Mouse (Mus musculus) MEL (cell line): Measurements from ENCODE around the gene Slc20a1. TPM values are rescaled to one million over a fixed set of nuclear protein-coding genes. Genes with fewer than 3 reads are reported as not detected.

ENCODE experiments used
- DNase-seq: peaks from one replicate; pipeline ENCODE4 v3.0.0; 2011; ENCODE audit warnings: low read depth, low spot score
- H3K27ac ChIP-seq: 2 replicates; pipeline ENCODE4 v1.5.1; 2012; ENCODE audit warnings: low read depth, mild to moderate bottlenecking, control low read depth, low read length, moderate library complexity; ENCODE audit not compliant: control insufficient read depth
- H3K27me3 ChIP-seq, 2 experiments: fragments of 150-350 bp in 1 of 2; sonication (generic) in 1 of 2; 2 replicates each; pipeline ENCODE4 v1.6.1; 2012; ENCODE audit warnings: low read length in 2 of 2, mild to moderate bottlenecking in 2 of 2, improper control_type of control experiment in 1 of 2, moderate library complexity in 1 of 2; ENCODE audit not compliant: insufficient read depth in 2 of 2, control insufficient read depth in 1 of 2
- H3K36me3 ChIP-seq, 2 experiments: 2 replicates each; pipeline ENCODE4 v1.6.1; 2012 to 2014; ENCODE audit warnings: low read length in 2 of 2, improper control_type of control experiment in 1 of 2, inconsistent platforms in 1 of 2, mild to moderate bottlenecking in 1 of 2; ENCODE audit not compliant: insufficient read depth in 2 of 2, control insufficient read depth in 1 of 2
- H3K4me1 ChIP-seq, 2 experiments: fragments of 150-350 bp in 1 of 2; sonication (generic) in 1 of 2; 2 replicates each; pipeline ENCODE4 v1.6.1; 2012; ENCODE audit warnings: low read length in 2 of 2, improper control_type of control experiment in 1 of 2, mild to moderate bottlenecking in 1 of 2; ENCODE audit not compliant: insufficient read depth in 2 of 2, control insufficient read depth in 1 of 2
- H3K4me3 ChIP-seq, 2 experiments: fragments of 150-350 bp in 1 of 2; sonication (generic) in 1 of 2; 2 replicates each; pipeline ENCODE4 v1.5.1; 2012; ENCODE audit warnings: low read depth in 2 of 2, low read length in 2 of 2, mild to moderate bottlenecking in 2 of 2, moderate library complexity in 2 of 2, control low read depth in 1 of 2, improper control_type of control experiment in 1 of 2; ENCODE audit not compliant: control insufficient read depth in 1 of 2, insufficient read depth in 1 of 2
- H3K79me2 ChIP-seq: 2 replicates; pipeline ENCODE4 v1.6.1; 2012; ENCODE audit warnings: mild to moderate bottlenecking, low read length, moderate library complexity; ENCODE audit not compliant: control insufficient read depth, poor library complexity, insufficient read depth
- H3K9ac ChIP-seq: 2 replicates; pipeline ENCODE4 v1.6.1; 2012; ENCODE audit warnings: low read depth, mild to moderate bottlenecking, control low read depth, low read length, moderate library complexity; ENCODE audit not compliant: control insufficient read depth, poor library complexity, severe bottlenecking
- H3K9me3 ChIP-seq: fragments of 150-350 bp; sonication (generic); replicated peaks from 2 replicates; pipeline ENCODE4 v1.6.1; 2012; ENCODE audit warnings: mild to moderate bottlenecking, low read length, improper control_type of control experiment, moderate library complexity; ENCODE audit not compliant: insufficient read depth
- BHLHE40 ChIP-seq: IDR thresholded peaks from 2 replicates; pipeline ENCODE4 v1.6.1; 2012; ENCODE audit warnings: low read depth, mild to moderate bottlenecking, inconsistent platforms, low read length, improper control_type of control experiment, borderline replicate concordance
- CHD1 ChIP-seq: IDR thresholded peaks from 2 replicates; pipeline ENCODE4 v1.6.1; 2012; ENCODE audit warnings: low read depth, mild to moderate bottlenecking, inconsistent platforms, low read length, improper control_type of control experiment
- CHD2 ChIP-seq: IDR thresholded peaks from 2 replicates; pipeline ENCODE4 v1.6.1; 2011; ENCODE audit warnings: low read length, improper control_type of control experiment
- CTCF ChIP-seq, 3 experiments: IDR thresholded peaks in 2 of 3; conservative IDR thresholded peaks in 1 of 3; 2 replicates each; pipeline ENCODE4 v1.5.1; 2011 to 2012; ENCODE audit warnings: low read length in 3 of 3, low read depth in 2 of 3, mild to moderate bottlenecking in 2 of 3, improper control_type of control experiment in 1 of 3, inconsistent platforms in 1 of 3, mixed read lengths in 1 of 3, moderate library complexity in 1 of 3; ENCODE audit not compliant: control insufficient read depth in 1 of 3, insufficient read depth in 1 of 3, poor library complexity in 1 of 3, severe bottlenecking in 1 of 3
- ELF1 ChIP-seq: IDR thresholded peaks from 2 replicates; pipeline ENCODE4 v1.6.1; 2014; ENCODE audit warnings: low read depth, mild to moderate bottlenecking, inconsistent platforms, low read length, improper control_type of control experiment, moderate library complexity
- ETS1 ChIP-seq: IDR thresholded peaks from 2 replicates; pipeline ENCODE4 v1.6.1; 2012; ENCODE audit warnings: low read depth, mild to moderate bottlenecking, inconsistent platforms, low read length, improper control_type of control experiment, moderate library complexity
- GABPA ChIP-seq: IDR thresholded peaks from 2 replicates; pipeline ENCODE4 v1.6.1; 2012; ENCODE audit warnings: low read depth, mild to moderate bottlenecking, inconsistent platforms, low read length, improper control_type of control experiment, moderate library complexity
- GATA1 ChIP-seq: IDR thresholded peaks from 2 replicates; pipeline ENCODE4 v1.6.1; 2011; ENCODE audit warnings: low read depth, low read length, improper control_type of control experiment
- HCFC1 ChIP-seq: IDR thresholded peaks from 2 replicates; pipeline ENCODE4 v1.6.1; 2012; ENCODE audit warnings: low read depth, mild to moderate bottlenecking, inconsistent platforms, low read length, improper control_type of control experiment, moderate library complexity
- JUND ChIP-seq: IDR thresholded peaks from 2 replicates; pipeline ENCODE4 v1.6.1; 2011; ENCODE audit warnings: low read depth, mild to moderate bottlenecking, improper control_type of control experiment, low read length
- KAT2A ChIP-seq: conservative IDR thresholded peaks from 2 replicates; pipeline ENCODE4 v1.6.1; 2012; ENCODE audit warnings: low read depth, low read length, improper control_type of control experiment, inconsistent platforms
- MAFK ChIP-seq: IDR thresholded peaks from 2 replicates; pipeline ENCODE4 v1.6.1; 2011; ENCODE audit warnings: low read depth, mild to moderate bottlenecking, low read length, improper control_type of control experiment, borderline replicate concordance
- MAZ ChIP-seq: IDR thresholded peaks from 2 replicates; pipeline ENCODE4 v1.6.1; 2012; ENCODE audit warnings: low read depth, mild to moderate bottlenecking, inconsistent platforms, low read length, improper control_type of control experiment
- MEF2A ChIP-seq: IDR thresholded peaks from 2 replicates; pipeline ENCODE4 v1.6.1; 2014; ENCODE audit warnings: low read depth, mild to moderate bottlenecking, inconsistent platforms, low read length, improper control_type of control experiment; ENCODE audit not compliant: poor library complexity, insufficient replicate concordance, severe bottlenecking; ENCODE audit errors: extremely low read depth
- MXI1 ChIP-seq: IDR thresholded peaks from 2 replicates; pipeline ENCODE4 v1.6.1; 2011; ENCODE audit warnings: mild to moderate bottlenecking, low read depth, low read length, improper control_type of control experiment
- MYB ChIP-seq: IDR thresholded peaks from 2 replicates; pipeline ENCODE4 v1.6.1; 2011; ENCODE audit warnings: mild to moderate bottlenecking, low read depth, low read length, improper control_type of control experiment
- MYC ChIP-seq: IDR thresholded peaks from 2 replicates; pipeline ENCODE4 v1.6.1; 2011; ENCODE audit warnings: low read depth, mild to moderate bottlenecking, low read length, improper control_type of control experiment, moderate library complexity
- NELFE ChIP-seq: IDR thresholded peaks from 2 replicates; pipeline ENCODE4 v1.6.1; 2011; ENCODE audit warnings: low read depth, low read length, improper control_type of control experiment
- NRF1 ChIP-seq: IDR thresholded peaks from 2 replicates; pipeline ENCODE4 v1.6.1; 2014; ENCODE audit warnings: low read depth, mild to moderate bottlenecking, inconsistent platforms, low read length, improper control_type of control experiment, moderate library complexity; ENCODE audit not compliant: poor library complexity, insufficient read depth, severe bottlenecking
- POLR2A ChIP-seq, 2 experiments: IDR thresholded peaks; 2 replicates each; pipeline ENCODE4 v1.6.1; 2011 to 2012; ENCODE audit warnings: low read length in 2 of 2, mild to moderate bottlenecking in 2 of 2, control low read depth in 1 of 2, improper control_type of control experiment in 1 of 2, low read depth in 1 of 2, moderate library complexity in 1 of 2; ENCODE audit not compliant: control insufficient read depth in 1 of 2, insufficient read depth in 1 of 2, poor library complexity in 1 of 2
- RAD21 ChIP-seq: IDR thresholded peaks from 2 replicates; pipeline ENCODE4 v1.6.1; 2011; ENCODE audit warnings: mild to moderate bottlenecking, low read depth, low read length, improper control_type of control experiment
- RCOR1 ChIP-seq: IDR thresholded peaks from 2 replicates; pipeline ENCODE4 v1.6.1; 2012; ENCODE audit warnings: low read depth, mild to moderate bottlenecking, inconsistent platforms, low read length, improper control_type of control experiment
- SIN3A ChIP-seq: IDR thresholded peaks from 2 replicates; pipeline ENCODE4 v1.6.1; 2012; ENCODE audit warnings: low read length, improper control_type of control experiment, inconsistent platforms
- SMC3 ChIP-seq: IDR thresholded peaks from 2 replicates; pipeline ENCODE4 v1.6.1; 2011; ENCODE audit warnings: low read depth, low read length, improper control_type of control experiment
- TAL1 ChIP-seq: IDR thresholded peaks from 2 replicates; pipeline ENCODE4 v1.6.1; 2012; ENCODE audit warnings: mild to moderate bottlenecking, inconsistent platforms, low read length, moderate library complexity, mixed read lengths
- TBP ChIP-seq: IDR thresholded peaks from 2 replicates; pipeline ENCODE4 v1.8.0; 2011; ENCODE audit warnings: low read depth, low read length, improper control_type of control experiment
- UBTF ChIP-seq: IDR thresholded peaks from 2 replicates; pipeline ENCODE4 v1.6.1; 2012; ENCODE audit warnings: low read depth, mild to moderate bottlenecking, inconsistent platforms, low read length, improper control_type of control experiment, moderate library complexity, borderline replicate concordance; ENCODE audit not compliant: insufficient read depth
- USF1 ChIP-seq: IDR thresholded peaks from 2 replicates; pipeline ENCODE4 v1.6.1; 2014; ENCODE audit warnings: low read depth, mild to moderate bottlenecking, inconsistent platforms, low read length, improper control_type of control experiment, moderate library complexity
- ZC3H11A ChIP-seq: IDR thresholded peaks from 2 replicates; pipeline ENCODE4 v1.6.1; 2012; ENCODE audit warnings: low read depth, mild to moderate bottlenecking, inconsistent platforms, low read length, improper control_type of control experiment
- ZMIZ1 ChIP-seq: IDR thresholded peaks from 2 replicates; pipeline ENCODE4 v1.6.1; 2012; ENCODE audit warnings: low read depth, mild to moderate bottlenecking, inconsistent platforms, low read length, improper control_type of control experiment, moderate library complexity
- ZNF384 ChIP-seq: IDR thresholded peaks from 2 replicates; pipeline ENCODE4 v1.6.1; 2012; ENCODE audit warnings: low read depth, mild to moderate bottlenecking, inconsistent platforms, low read length, improper control_type of control experiment
- polyA plus RNA-seq, 2 experiments: library from polyadenylated mRNA; stranded (reverse) in 1 of 2; unstranded in 1 of 2; fragments of >175 nt in 1 of 2; fragments of >200 nt in 1 of 2; gene quantifications; 2 replicates each; pipeline versions ENCODE4 v1.2.1 to v1.2.4; 2012; ENCODE audit warnings: low replicate concordance in 2 of 2, low read depth in 1 of 2; ENCODE audit not compliant: insufficient read length in 2 of 2, insufficient read depth in 1 of 2, missing spikeins in 1 of 2
- total RNA-seq: library from RNA; depleted of rRNA; stranded (reverse); fragments of 300-350 nt; gene quantifications from 2 replicates; pipeline ENCODE4 v1.2.3, GENCODE M21; 2012

Gene Slc20a1
- total and polyA plus RNA-seq, 3 experiments, result 69.4 to 80.7 TPM; not detected in 1

- TF ChIP-seq KAT2A, result no peak
- no peak for TF ChIP-seq CHD2
- TF ChIP-seq NRF1, result no peak
- no peak for TF ChIP-seq MEF2A
- TF ChIP-seq NELFE, result peak; percentile 38
- no peak for TF ChIP-seq HCFC1
- 0 out of 6 replicates have a peak, but pooled peaks of 1 of the 3 experiments have one; percentile 2 for TF ChIP-seq CTCF (IDR thresholded peaks at IDR 0.05 in 2 of 3, conservative IDR thresholded peaks at IDR 0.05 in 1 of 3; ENCODE audit: control insufficient read depth in 1 of 3, insufficient read depth in 1 of 3, low read depth in 2 of 3, low read length in 3 of 3, poor library complexity in 1 of 3, severe bottlenecking in 1 of 3)
- peak; percentile 52; the same call in 1 of the 2 replicates for TF ChIP-seq SIN3A
- 0 out of 2 replicates have a peak, but pooled peaks have one; percentile 13 for TF ChIP-seq RCOR1
- TF ChIP-seq MXI1, result peak; percentile 40
- no peak for TF ChIP-seq TAL1
- no peak for TF ChIP-seq CHD1
Measured at GRCm38 (mm10) chr2:129225251-129225819, 26.8 kb downstream of the Slc20a1 start (continued).

GRCm38 (mm10) chr2:129226296-129226851 lies 27.8 kb downstream of the Slc20a1 start:
- H3K9me3 ChIP-seq, result no peaks in the 10 kb centered on the region
- peaks cover 3% of the 10 kb centered on the region; the same call in 1 of the 2 replicates for H3K79me2 ChIP-seq
- peak overlapping the region; percentile 53 to 54 for H3K4me3 ChIP-seq
- DNase-seq, result peak; percentile 89
- H3K9ac ChIP-seq, result peak overlapping the region; percentile 66
- H3K27me3 ChIP-seq, result no peaks in the 10 kb centered on the region
- peaks cover 0 to 22% of the 10 kb centered on the region in 2 experiments; a peak in 2 of 4 replicates for H3K36me3 ChIP-seq
- H3K27ac ChIP-seq, result peak overlapping the region; percentile 92
- peaks cover 19 to 33% of the 10 kb centered on the region in 2 experiments for H3K4me1 ChIP-seq
- TF ChIP-seq MYB (no peak), RAD21 (no peak), KAT2A (peak; percentile 31; the same call in 1 of the 2 replicates), SIN3A (no peak), MYC (peak; percentile 46; the same call in 1 of the 2 replicates), POLR2A (IDR thresholded peaks at IDR 0.05; ENCODE audit: control insufficient read depth in 1 of 2, insufficient read depth in 1 of 2, low read depth in 1 of 2, low read length in 2 of 2, poor library complexity in 1 of 2) (no peak), NRF1 (no peak), ELF1 (0 out of 2 replicates have a peak, but pooled peaks have one; percentile 21), ZMIZ1 (peak; percentile 73), GATA1 (peak; percentile 86), RCOR1 (peak; percentile 47; the same call in 1 of the 2 replicates), ZC3H11A (no peak), TAL1 (peak; percentile 94), BHLHE40 (peak; percentile 50; the same call in 1 of the 2 replicates), ETS1 (peak; percentile 79), CTCF (IDR thresholded peaks at IDR 0.05 in 2 of 3, conservative IDR thresholded peaks at IDR 0.05 in 1 of 3; ENCODE audit: control insufficient read depth in 1 of 3, insufficient read depth in 1 of 3, low read depth in 2 of 3, low read length in 3 of 3, poor library complexity in 1 of 3, severe bottlenecking in 1 of 3) (no peak), UBTF (no peak), MAFK (no peak), MXI1 (peak; percentile 61), GABPA (no peak), JUND (no peak), SMC3 (no peak), USF1 (0 out of 2 replicates have a peak, but pooled peaks have one; percentile 13), MAZ (0 out of 2 replicates have a peak, but pooled peaks have one; percentile 79), ZNF384 (no peak), CHD2 (no peak), TBP (no peak), HCFC1 (0 out of 2 replicates have a peak, but pooled peaks have one; percentile 20)
